Mouse (Mus musculus): ENCODE data around the gene Slc25a51. TPM values are rescaled to one million over a fixed set of nuclear protein-coding genes. Genes with fewer than 3 reads are reported as not detected.

Gene Slc25a51
- total and polyA plus RNA-seq, 3 experiments: 27.6 to 44.7 (median 44.4) TPM

DNA sequence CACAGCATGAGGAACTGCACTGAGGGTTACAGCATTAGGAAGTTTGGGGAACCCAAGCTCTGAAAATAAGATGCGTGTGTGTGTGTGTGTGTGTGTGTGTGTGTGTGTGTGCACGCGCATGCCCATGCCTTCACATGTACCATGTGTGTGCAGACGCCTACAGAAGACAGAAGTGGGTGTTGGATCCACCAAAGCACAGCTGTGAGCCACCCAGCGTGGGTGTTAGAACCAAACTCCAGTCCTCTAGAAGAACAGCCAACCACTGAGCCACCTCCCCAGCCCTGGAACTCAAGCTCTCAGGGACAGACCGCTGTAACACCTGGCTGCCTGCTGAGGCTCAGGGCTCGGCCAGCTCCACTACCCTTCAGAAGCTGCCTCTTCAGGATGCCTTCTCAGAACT, 39.9 kb upstream of the Slc25a51 start:
- no peak overlapping the region for H3K4me3 ChIP-seq (replicated peaks in 1 of 3; ENCODE audit: low read depth in 2 of 3, low read length in 2 of 3, poor library complexity in 1 of 3)
- peaks cover 22 to 90% of the 10 kb centered on the region in 2 experiments for H3K36me3 ChIP-seq (replicated peaks in 1 of 2; ENCODE audit: control insufficient read depth in 1 of 2, insufficient read depth in 1 of 2, low read length in 1 of 2)
- H3K9me3 ChIP-seq (replicated peaks; ENCODE audit: low read length): no peaks in the 10 kb centered on the region
- dilution Hi-C loops (cut with MboI; ENCODE audit: extremely low pct_ligation_motif_present, extremely low pct_unique_long_range_greater_than_20kb, low sequenced_read_pairs) (no loop called here), in situ Hi-C loops (cut with MboI; ENCODE audit: low pct_ligation_motif_present, low pct_unique_long_range_greater_than_20kb, low sequenced_read_pairs) (no loop called here)
- peaks cover 26 to 53% of the 10 kb centered on the region in 2 experiments for H3K4me1 ChIP-seq (ENCODE audit: control insufficient read depth in 1 of 2, insufficient read depth in 2 of 2)
- no peak overlapping the region for H3K4me2 ChIP-seq (ENCODE audit: insufficient read depth, low read depth, poor library complexity, severe bottlenecking)
- no peak overlapping the region for H3K9ac ChIP-seq (ENCODE audit: insufficient read depth, low read depth)
- no peaks in the 10 kb centered on the region for H3K79me2 ChIP-seq (replicated peaks; ENCODE audit: control insufficient read depth, extremely low read depth, insufficient read depth, poor library complexity, severe bottlenecking)
- DNase-seq (ENCODE audit: extremely low read depth): no peak
- no peak overlapping the region for H3K27ac ChIP-seq (ENCODE audit: insufficient read depth, low read depth)
- TF ChIP-seq E2F4 (IDR thresholded peaks at IDR 0.05; ENCODE audit: insufficient replicate concordance, low read depth, low read length): no peak
- TF ChIP-seq HCFC1 (IDR thresholded peaks at IDR 0.05; ENCODE audit: low read depth, low read length): no peak
- H3K27me3 ChIP-seq (replicated peaks): no peaks in the 10 kb centered on the region

DNA sequence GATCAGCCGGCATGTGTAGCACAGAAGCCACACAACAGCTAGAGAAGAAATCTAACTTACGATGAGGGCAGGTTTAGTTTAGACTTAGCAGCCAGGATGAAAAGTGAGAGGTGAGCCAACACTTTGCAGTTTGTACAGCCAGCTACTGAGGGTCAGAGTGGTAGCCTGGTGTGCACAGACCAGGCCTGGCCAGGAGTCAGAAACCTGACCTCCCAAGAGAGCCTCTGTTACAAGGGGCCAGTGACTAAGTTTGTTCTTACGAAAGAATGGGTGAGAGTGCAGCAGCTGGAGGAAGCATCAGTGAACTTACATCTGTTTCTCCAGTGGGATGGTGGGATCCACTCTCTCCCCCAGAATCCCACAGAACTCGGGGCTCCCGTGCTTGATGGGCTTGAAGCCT, 38.6 kb upstream of the Slc25a51 start:
- Histone ChIP-seq H3K27ac (ENCODE audit: insufficient read depth, low read depth) (no peak overlapping the region), H3K79me2 (replicated peaks; ENCODE audit: control insufficient read depth, extremely low read depth, insufficient read depth, poor library complexity, severe bottlenecking) (no peaks in the 10 kb centered on the region), H3K4me2 (ENCODE audit: insufficient read depth, low read depth, poor library complexity, severe bottlenecking) (no peak overlapping the region), H3K27me3 (replicated peaks) (no peaks in the 10 kb centered on the region), H3K9ac (ENCODE audit: insufficient read depth, low read depth) (no peak overlapping the region), H3K36me3 (replicated peaks in 1 of 2; ENCODE audit: control insufficient read depth in 1 of 2, insufficient read depth in 1 of 2, low read length in 1 of 2) (peaks cover 22 to 95% of the 10 kb centered on the region in 2 experiments), H3K4me3 (replicated peaks in 1 of 3; ENCODE audit: low read depth in 2 of 3, low read length in 2 of 3, poor library complexity in 1 of 3) (no peak overlapping the region), H3K4me1 (ENCODE audit: control insufficient read depth in 1 of 2, insufficient read depth in 2 of 2) (peaks cover 26 to 53% of the 10 kb centered on the region in 2 experiments), H3K9me3 (replicated peaks; ENCODE audit: low read length) (no peaks in the 10 kb centered on the region)
- dilution Hi-C loops (cut with MboI; ENCODE audit: extremely low pct_ligation_motif_present, extremely low pct_unique_long_range_greater_than_20kb, low sequenced_read_pairs) (no loop called here), in situ Hi-C loops (cut with MboI; ENCODE audit: low pct_ligation_motif_present, low pct_unique_long_range_greater_than_20kb, low sequenced_read_pairs) (no loop called here)
- no peak for TF ChIP-seq USF1 (IDR thresholded peaks at IDR 0.05; ENCODE audit: low read depth, low read length)
- TF ChIP-seq BHLHE40 (IDR thresholded peaks at IDR 0.05; ENCODE audit: low read depth, low read length): no peak
- TF ChIP-seq PAX5 (IDR thresholded peaks at IDR 0.05; ENCODE audit: low read length): no peak
- no peak for DNase-seq (ENCODE audit: extremely low read depth)

DNA sequence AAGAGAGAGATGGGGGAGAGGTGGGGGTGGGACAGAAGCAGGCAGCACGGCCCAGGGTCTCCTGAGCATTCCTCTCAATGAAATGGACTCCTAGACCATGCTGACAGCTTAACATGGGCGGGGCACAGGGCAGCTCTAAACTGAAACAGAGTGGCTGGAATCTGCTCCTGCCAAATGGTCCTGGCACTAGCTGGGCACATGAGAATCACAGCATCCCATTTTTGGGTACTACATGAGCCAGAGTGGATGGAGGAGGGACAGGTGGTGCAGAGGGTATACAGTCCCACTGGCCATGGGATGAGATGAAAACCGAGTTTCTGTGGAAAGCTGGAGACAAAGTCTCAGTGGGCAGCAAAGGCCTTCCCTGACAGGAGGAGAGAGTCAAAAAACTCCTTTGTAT, 36.7 kb upstream of the Slc25a51 start:
- peaks cover 28 to 95% of the 10 kb centered on the region in 2 experiments for H3K36me3 ChIP-seq (replicated peaks in 1 of 2; ENCODE audit: control insufficient read depth in 1 of 2, insufficient read depth in 1 of 2, low read length in 1 of 2)

DNA sequence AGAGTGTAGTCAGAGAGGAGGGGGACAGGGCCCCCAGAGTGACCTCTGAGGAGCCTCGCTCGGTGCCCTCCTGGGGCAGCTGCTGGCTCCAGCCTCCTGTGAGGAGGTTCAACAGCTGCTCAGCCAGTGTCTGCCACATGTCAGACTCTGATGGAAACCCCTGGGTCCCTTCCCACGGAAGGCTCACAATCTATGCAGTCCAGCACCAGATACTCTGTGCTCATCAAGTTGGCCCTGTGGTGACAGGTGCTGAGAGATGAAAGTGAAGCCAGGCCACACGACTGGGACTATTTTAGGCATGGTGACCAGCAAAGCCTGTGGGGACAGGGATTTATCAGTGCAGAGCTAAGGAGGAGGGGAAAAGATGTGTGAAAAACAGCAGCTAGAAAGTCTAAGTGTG, 36.2 kb upstream of the Slc25a51 start:
- Histone ChIP-seq H3K9ac (ENCODE audit: insufficient read depth, low read depth) (no peak overlapping the region), H3K36me3 (replicated peaks in 1 of 2; ENCODE audit: control insufficient read depth in 1 of 2, insufficient read depth in 1 of 2, low read length in 1 of 2) (peaks cover 29 to 95% of the 10 kb centered on the region in 2 experiments), H3K27me3 (replicated peaks) (no peaks in the 10 kb centered on the region), H3K4me3 (replicated peaks in 1 of 3; ENCODE audit: low read depth in 2 of 3, low read length in 2 of 3, poor library complexity in 1 of 3) (no peak overlapping the region), H3K4me1 (ENCODE audit: control insufficient read depth in 1 of 2, insufficient read depth in 2 of 2) (peaks cover 26 to 50% of the 10 kb centered on the region in 2 experiments), H3K9me3 (replicated peaks; ENCODE audit: low read length) (no peaks in the 10 kb centered on the region), H3K79me2 (replicated peaks; ENCODE audit: control insufficient read depth, extremely low read depth, insufficient read depth, poor library complexity, severe bottlenecking) (no peaks in the 10 kb centered on the region), H3K4me2 (ENCODE audit: insufficient read depth, low read depth, poor library complexity, severe bottlenecking) (no peak overlapping the region), H3K27ac (ENCODE audit: insufficient read depth, low read depth) (no peak overlapping the region)
- DNase-seq (ENCODE audit: extremely low read depth): no peak
- TF ChIP-seq NELFE (IDR thresholded peaks at IDR 0.05; ENCODE audit: low read depth, low read length) (no peak), MYC (IDR thresholded peaks at IDR 0.05; ENCODE audit: low read depth, low read length) (no peak), TCF12 (IDR thresholded peaks at IDR 0.05; ENCODE audit: low read depth, low read length) (no peak), RAD21 (IDR thresholded peaks at IDR 0.05; ENCODE audit: low read depth, low read length) (no peak)
- dilution Hi-C loops (cut with MboI; ENCODE audit: extremely low pct_ligation_motif_present, extremely low pct_unique_long_range_greater_than_20kb, low sequenced_read_pairs) (no loop called here), in situ Hi-C loops (cut with MboI; ENCODE audit: low pct_ligation_motif_present, low pct_unique_long_range_greater_than_20kb, low sequenced_read_pairs) (no loop called here)

More for the DNA sequence above, 36.7 kb upstream of the Slc25a51 start:
- in situ Hi-C loops (cut with MboI; ENCODE audit: low pct_ligation_motif_present, low pct_unique_long_range_greater_than_20kb, low sequenced_read_pairs) (no loop called here), dilution Hi-C loops (cut with MboI; ENCODE audit: extremely low pct_ligation_motif_present, extremely low pct_unique_long_range_greater_than_20kb, low sequenced_read_pairs) (no loop called here)
- TF ChIP-seq KAT2A (IDR thresholded peaks at IDR 0.05; ENCODE audit: insufficient replicate concordance, low read length) (no peak), CHD2 (IDR thresholded peaks at IDR 0.05; ENCODE audit: low read length) (no peak), MEF2A (IDR thresholded peaks at IDR 0.05; ENCODE audit: borderline replicate concordance, low read depth, low read length) (no peak), POLR2A (IDR thresholded peaks at IDR 0.05; ENCODE audit: low read depth, low read length) (no peak)
- no peak overlapping the region for H3K9ac ChIP-seq (ENCODE audit: insufficient read depth, low read depth)
- peaks cover 26 to 53% of the 10 kb centered on the region in 2 experiments for H3K4me1 ChIP-seq (ENCODE audit: control insufficient read depth in 1 of 2, insufficient read depth in 2 of 2)
- no peak overlapping the region for H3K4me3 ChIP-seq (replicated peaks in 1 of 3; ENCODE audit: low read depth in 2 of 3, low read length in 2 of 3, poor library complexity in 1 of 3)
- no peak overlapping the region for H3K4me2 ChIP-seq (ENCODE audit: insufficient read depth, low read depth, poor library complexity, severe bottlenecking)
- H3K27me3 ChIP-seq (replicated peaks): no peaks in the 10 kb centered on the region
- H3K79me2 ChIP-seq (replicated peaks; ENCODE audit: control insufficient read depth, extremely low read depth, insufficient read depth, poor library complexity, severe bottlenecking): no peaks in the 10 kb centered on the region
- no peak overlapping the region for H3K27ac ChIP-seq (ENCODE audit: insufficient read depth, low read depth)
- no peaks in the 10 kb centered on the region for H3K9me3 ChIP-seq (replicated peaks; ENCODE audit: low read length)
- no peak for DNase-seq (ENCODE audit: extremely low read depth)

All from CH12.LX (cell line).